Mouse (Mus musculus): ENCODE measurements around the gene Ucp2. TPM values are rescaled to one million over a fixed set of nuclear protein-coding genes. Genes with fewer than 3 reads are reported as not detected.

The Ucp2 gene
- polyA plus RNA-seq, 1 experiment, result 92.5 TPM

DNA sequence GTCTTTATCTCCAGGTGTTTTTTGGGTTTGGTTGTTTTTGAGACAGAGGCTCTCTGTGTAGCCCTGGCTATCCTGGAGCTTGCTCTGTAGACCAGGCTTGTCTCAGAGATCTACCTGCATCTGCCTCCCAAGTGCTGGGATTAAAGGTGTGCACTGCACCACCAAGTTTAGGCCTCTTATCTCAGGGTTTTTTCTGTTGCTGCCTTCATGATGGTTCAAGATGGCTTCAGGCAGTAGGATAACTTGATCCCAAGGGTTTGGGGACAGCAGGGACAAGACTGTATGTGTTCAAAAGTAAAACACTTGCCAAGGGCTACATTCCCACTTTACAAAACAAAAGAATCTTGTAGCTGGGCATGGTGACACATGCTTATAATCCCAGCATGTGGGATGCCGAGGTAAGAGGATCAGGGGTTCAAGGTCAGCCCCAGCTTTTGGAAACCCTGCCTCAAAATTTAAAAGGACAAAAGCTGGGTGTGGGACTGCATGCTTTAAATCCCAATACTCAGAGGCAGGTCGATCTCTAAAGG, 8.8 kb downstream of the Ucp2 start:
- no peak overlapping the region for H3ac ChIP-seq (ENCODE audit: control insufficient read depth, insufficient read length, low read depth)
- H3K79me2 ChIP-seq (ENCODE audit: control insufficient read depth, insufficient read depth), result no peaks in the 10 kb centered on the region
- no peaks in the 10 kb centered on the region for H3K79me3 ChIP-seq (ENCODE audit: low read depth)
- no peak overlapping the region for H3K4me3 ChIP-seq (ENCODE audit: insufficient read depth, poor library complexity, severe bottlenecking)
- TF ChIP-seq MYOD1 (IDR thresholded peaks at IDR 0.05; ENCODE audit: control insufficient read depth, insufficient read length, low read depth), result no peak
- no peak for TF ChIP-seq CTCF (IDR thresholded peaks at IDR 0.05; ENCODE audit: control insufficient read depth, insufficient read depth, insufficient read length)
- TF ChIP-seq FOSL1 (IDR thresholded peaks at IDR 0.05; ENCODE audit: insufficient read depth, low read length, poor library complexity, severe bottlenecking), result no peak
- no peak for TF ChIP-seq MAX (IDR thresholded peaks at IDR 0.05)
- no peak for TF ChIP-seq CEBPB (IDR thresholded peaks at IDR 0.05; ENCODE audit: low read depth)
- TF ChIP-seq MYOG (IDR thresholded peaks at IDR 0.05; ENCODE audit: control insufficient read depth, extremely low read depth, insufficient read length), result no peak
- TF ChIP-seq USF1 (IDR thresholded peaks at IDR 0.05; ENCODE audit: low read depth), result no peak
- no peaks in the 10 kb centered on the region for H3K36me3 ChIP-seq (ENCODE audit: control insufficient read depth, insufficient read depth)
- peaks cover 6% of the 10 kb centered on the region for H3K27me3 ChIP-seq (ENCODE audit: control insufficient read depth, insufficient read depth, insufficient read length)

DNA sequence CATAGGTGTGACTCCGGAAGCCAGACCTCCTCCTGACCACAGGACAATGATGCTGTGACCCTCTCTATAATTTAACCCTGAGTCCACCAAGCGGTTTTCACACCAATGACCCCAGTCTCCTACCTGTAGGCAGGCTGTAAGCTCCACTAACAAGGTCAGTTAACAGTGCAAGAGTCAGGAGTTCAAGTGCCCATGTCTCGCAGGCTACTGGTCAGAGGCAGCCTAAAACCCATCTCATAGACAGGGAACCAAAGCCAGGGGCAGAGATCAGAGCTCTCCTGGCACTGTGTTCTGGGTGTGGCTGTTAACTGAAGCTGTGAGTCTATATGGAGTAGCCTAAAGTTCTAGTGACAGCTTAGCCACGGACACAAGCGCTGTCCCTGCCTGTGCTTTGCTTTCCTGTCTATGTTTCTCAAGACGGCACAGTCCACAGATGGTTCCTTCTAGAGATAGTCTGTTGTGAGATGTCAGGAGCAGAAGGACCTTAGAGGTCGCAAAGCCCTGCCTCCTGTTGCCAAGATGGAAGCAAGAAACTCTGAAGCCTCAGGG, 9.3 kb downstream of the Ucp2 start:
- no peak for TF ChIP-seq MAX (IDR thresholded peaks at IDR 0.05)
- TF ChIP-seq FOSL1 (IDR thresholded peaks at IDR 0.05; ENCODE audit: insufficient read depth, low read length, poor library complexity, severe bottlenecking), result no peak
- TF ChIP-seq CTCF (IDR thresholded peaks at IDR 0.05; ENCODE audit: control insufficient read depth, insufficient read depth, insufficient read length), result no peak
- TF ChIP-seq USF1 (IDR thresholded peaks at IDR 0.05; ENCODE audit: low read depth), result no peak
- TF ChIP-seq CEBPB (IDR thresholded peaks at IDR 0.05; ENCODE audit: low read depth), result no peak
- no peak for TF ChIP-seq MYOD1 (IDR thresholded peaks at IDR 0.05; ENCODE audit: control insufficient read depth, insufficient read length, low read depth)
- TF ChIP-seq MYOG (IDR thresholded peaks at IDR 0.05; ENCODE audit: control insufficient read depth, extremely low read depth, insufficient read length), result no peak

DNA sequence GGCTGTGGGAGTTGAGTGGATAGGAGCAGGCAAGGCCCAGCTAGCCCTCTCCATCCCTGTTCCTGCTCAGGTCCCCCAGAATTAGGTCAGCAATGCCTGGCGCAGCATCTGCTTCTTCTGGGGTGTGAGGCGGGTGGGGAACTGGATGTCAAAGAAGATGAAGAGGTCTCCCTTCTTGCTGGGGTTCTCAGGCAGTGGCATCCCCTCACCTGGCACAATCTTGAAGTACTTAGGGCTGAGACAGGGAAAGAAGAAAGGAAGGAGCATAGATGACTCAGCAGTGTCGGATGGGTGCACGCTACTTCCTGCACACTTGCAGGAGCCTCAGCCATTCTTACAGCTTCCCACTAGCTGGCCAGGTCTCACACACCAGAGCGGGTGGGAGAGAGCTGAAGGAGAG, 9.9 kb downstream of the Ucp2 start:
- no peaks in the 10 kb centered on the region for H3K79me3 ChIP-seq (ENCODE audit: low read depth)
- TF ChIP-seq USF1 (IDR thresholded peaks at IDR 0.05; ENCODE audit: low read depth), result no peak
- no peak for TF ChIP-seq MAX (IDR thresholded peaks at IDR 0.05)
- no peak for TF ChIP-seq FOSL1 (IDR thresholded peaks at IDR 0.05; ENCODE audit: insufficient read depth, low read length, poor library complexity, severe bottlenecking)
- no peak for TF ChIP-seq CTCF (IDR thresholded peaks at IDR 0.05; ENCODE audit: control insufficient read depth, insufficient read depth, insufficient read length)
- TF ChIP-seq MYOG (IDR thresholded peaks at IDR 0.05; ENCODE audit: control insufficient read depth, extremely low read depth, insufficient read length), result no peak
- H3ac ChIP-seq (ENCODE audit: control insufficient read depth, insufficient read length, low read depth), result no peak overlapping the region
- H3K4me3 ChIP-seq (ENCODE audit: insufficient read depth, poor library complexity, severe bottlenecking), result no peak overlapping the region
- no peaks in the 10 kb centered on the region for H3K36me3 ChIP-seq (ENCODE audit: control insufficient read depth, insufficient read depth)
- peaks cover 6% of the 10 kb centered on the region for H3K27me3 ChIP-seq (ENCODE audit: control insufficient read depth, insufficient read depth, insufficient read length)
- H3K79me2 ChIP-seq (ENCODE audit: control insufficient read depth, insufficient read depth), result no peaks in the 10 kb centered on the region

More for the DNA sequence above, 9.3 kb downstream of the Ucp2 start:
- peaks cover 6% of the 10 kb centered on the region for H3K27me3 ChIP-seq (ENCODE audit: control insufficient read depth, insufficient read depth, insufficient read length)
- no peaks in the 10 kb centered on the region for H3K79me2 ChIP-seq (ENCODE audit: control insufficient read depth, insufficient read depth)
- H3K36me3 ChIP-seq (ENCODE audit: control insufficient read depth, insufficient read depth), result no peaks in the 10 kb centered on the region
- no peaks in the 10 kb centered on the region for H3K79me3 ChIP-seq (ENCODE audit: low read depth)
- H3K4me3 ChIP-seq (ENCODE audit: insufficient read depth, poor library complexity, severe bottlenecking), result no peak overlapping the region
- no peak overlapping the region for H3ac ChIP-seq (ENCODE audit: control insufficient read depth, insufficient read length, low read depth)

DNA sequence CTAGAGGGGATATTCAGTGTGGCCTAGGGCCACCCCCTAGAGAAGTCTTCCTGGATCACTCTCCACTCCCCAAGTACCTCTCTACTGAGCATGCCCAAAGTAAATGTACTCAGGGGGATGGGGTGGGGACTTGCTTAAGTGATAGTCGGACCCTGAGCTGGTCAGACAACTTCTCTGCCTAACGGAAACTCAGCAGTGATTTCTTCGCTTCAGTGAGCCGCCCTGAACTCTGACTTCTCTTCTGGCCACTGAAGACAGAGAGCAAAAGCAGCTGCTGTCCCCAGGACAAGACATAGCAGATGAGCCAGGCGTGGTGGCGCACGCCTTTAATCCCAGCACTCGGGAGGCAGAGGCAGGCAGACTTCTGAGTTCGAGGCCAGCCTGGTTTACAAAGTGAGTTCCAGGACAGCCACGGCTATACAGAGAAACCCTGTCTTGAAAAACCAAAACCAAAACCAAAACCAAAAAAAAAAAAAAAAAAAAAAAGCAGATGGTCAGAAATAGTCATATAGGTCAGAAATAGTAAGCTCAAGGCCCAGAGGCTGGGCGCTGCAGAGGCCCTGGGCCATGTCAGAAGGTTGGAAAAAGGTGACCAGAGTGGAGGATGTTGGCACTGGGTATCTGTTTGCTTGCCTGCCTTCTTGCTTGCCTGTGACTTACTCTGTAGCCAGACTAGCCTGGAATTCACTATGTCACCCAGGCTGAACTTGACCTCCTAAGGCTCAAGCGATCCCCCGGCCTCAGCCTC, 11.8 kb downstream of the Ucp2 start:
- H3ac ChIP-seq (ENCODE audit: control insufficient read depth, insufficient read length, low read depth), result no peak overlapping the region
- H3K36me3 ChIP-seq (ENCODE audit: control insufficient read depth, insufficient read depth), result no peaks in the 10 kb centered on the region
- H3K79me2 ChIP-seq (ENCODE audit: control insufficient read depth, insufficient read depth), result no peaks in the 10 kb centered on the region
- peaks cover 6% of the 10 kb centered on the region for H3K27me3 ChIP-seq (ENCODE audit: control insufficient read depth, insufficient read depth, insufficient read length)
- H3K79me3 ChIP-seq (ENCODE audit: low read depth), result no peaks in the 10 kb centered on the region
- TF ChIP-seq CTCF (IDR thresholded peaks at IDR 0.05; ENCODE audit: control insufficient read depth, insufficient read depth, insufficient read length) (no peak), CEBPB (IDR thresholded peaks at IDR 0.05; ENCODE audit: low read depth) (no peak), MYOD1 (IDR thresholded peaks at IDR 0.05; ENCODE audit: control insufficient read depth, insufficient read length, low read depth) (no peak), FOSL1 (IDR thresholded peaks at IDR 0.05; ENCODE audit: insufficient read depth, low read length, poor library complexity, severe bottlenecking) (no peak), USF1 (IDR thresholded peaks at IDR 0.05; ENCODE audit: low read depth) (no peak), MYOG (IDR thresholded peaks at IDR 0.05; ENCODE audit: control insufficient read depth, extremely low read depth, insufficient read length) (no peak), MAX (IDR thresholded peaks at IDR 0.05) (no peak)
- H3K4me3 ChIP-seq (ENCODE audit: insufficient read depth, poor library complexity, severe bottlenecking), result no peak overlapping the region

DNA sequence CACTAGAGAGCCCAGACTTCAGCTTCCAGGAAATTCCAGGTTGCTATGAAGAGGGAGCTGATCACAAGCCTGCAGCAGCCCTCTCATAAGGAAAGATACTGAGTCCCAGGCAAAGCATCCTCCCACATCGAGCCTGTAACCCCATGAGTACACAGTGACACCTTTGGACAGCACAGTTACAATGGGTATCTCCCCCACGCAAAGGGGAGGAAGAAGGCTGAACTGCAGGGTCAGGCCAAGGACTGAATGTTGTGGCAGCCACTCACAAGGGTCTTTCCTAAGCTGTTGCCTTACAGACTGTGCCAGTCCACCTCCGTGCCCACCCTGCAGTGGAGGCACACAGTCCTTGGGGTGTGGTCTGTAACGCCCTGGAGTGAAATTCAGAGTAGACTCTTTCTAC, 13.4 kb downstream of the Ucp2 start:
- TF ChIP-seq MYOG (IDR thresholded peaks at IDR 0.05; ENCODE audit: control insufficient read depth, extremely low read depth, insufficient read length), result no peak
- no peaks in the 10 kb centered on the region for H3K36me3 ChIP-seq (ENCODE audit: control insufficient read depth, insufficient read depth)
- no peak overlapping the region for H3ac ChIP-seq (ENCODE audit: control insufficient read depth, insufficient read length, low read depth)
- H3K79me2 ChIP-seq (ENCODE audit: control insufficient read depth, insufficient read depth), result no peaks in the 10 kb centered on the region
- no peaks in the 10 kb centered on the region for H3K79me3 ChIP-seq (ENCODE audit: low read depth)
- H3K27me3 ChIP-seq (ENCODE audit: control insufficient read depth, insufficient read depth, insufficient read length), result peaks cover 6% of the 10 kb centered on the region
- H3K4me3 ChIP-seq (ENCODE audit: insufficient read depth, poor library complexity, severe bottlenecking), result no peak overlapping the region
